Mouse (Mus musculus) heart, embryonic 12.5 days (tissue): Measurements from ENCODE around the gene Pex5l. TPM values are rescaled to one million over a fixed set of nuclear protein-coding genes. Genes with fewer than 3 reads are reported as not detected.

Experiments
- ATAC-seq: fragments of 200-750 bp; cut with Nextera tagmentation; 2 replicates; pipeline ENCODE4 v1.8.0; 2017; ENCODE audit warnings: moderate TSS enrichment, moderate library complexity; ENCODE audit not compliant: insufficient number of reproducible peaks, low FRiP score
- H3K27ac ChIP-seq: fragments of 300-500 bp; sonication (generic); 2 replicates; pipeline ENCODE4 v1.5.1; 2016; ENCODE audit warnings: mild to moderate bottlenecking, moderate library complexity; ENCODE audit not compliant: poor library complexity, severe bottlenecking
- H3K27me3 ChIP-seq: fragments of 300-500 bp; sonication (generic); replicated peaks from 2 replicates; pipeline ENCODE4 v1.6.1; 2016; ENCODE audit warnings: mild to moderate bottlenecking, moderate library complexity
- H3K36me3 ChIP-seq: fragments of 300-500 bp; sonication (generic); 2 replicates; pipeline ENCODE4 v1.6.1; 2016; ENCODE audit warnings: mild to moderate bottlenecking, moderate library complexity
- H3K4me1 ChIP-seq: fragments of 300-500 bp; sonication (generic); replicated peaks from 2 replicates; pipeline ENCODE4 v1.6.1; 2016; ENCODE audit warnings: mild to moderate bottlenecking
- H3K4me2 ChIP-seq: fragments of 300-500 bp; sonication (generic); 2 replicates; pipeline ENCODE4 v1.6.1; 2016; ENCODE audit warnings: mild to moderate bottlenecking, moderate library complexity
- H3K4me3 ChIP-seq: fragments of 300-500 bp; sonication (generic); 2 replicates; pipeline ENCODE4 v1.5.1; 2016; ENCODE audit warnings: mild to moderate bottlenecking
- H3K9ac ChIP-seq: fragments of 300-500 bp; sonication (generic); 2 replicates; pipeline ENCODE4 v1.6.1; 2016; ENCODE audit warnings: mild to moderate bottlenecking, moderate library complexity
- H3K9me3 ChIP-seq: fragments of 300-500 bp; sonication (generic); replicated peaks from 2 replicates; pipeline ENCODE4 v1.6.1; 2016; ENCODE audit warnings: mild to moderate bottlenecking, moderate library complexity
- whole genome bisulfite sequencing: fragments of 180-500 bp; shearing (Covaris S2); methylation state at CpG from one replicate; pipeline ENCODE4 v1.1.7; 2016; 5-methylcytosine and 5-hydroxymethylcytosine counted together
- polyA plus RNA-seq: library from polyadenylated mRNA; unstranded; fragments of >200 nt; fragmentation: Nextera tagmentation; extraction: Ambion mirVana; gene quantifications from 2 replicates; pipeline ENCODE4 v1.2.1, GENCODE M21; 2016

Gene Pex5l
- 0.10 TPM in 1 of 2 replicates, not detected in the other for polyA plus RNA-seq

- under 1% methylated on average over 81 of the region's 88 CpGs for WGBS
- Histone ChIP-seq H3K27ac (no peak within 1 kb of the TSS), H3K36me3 (no peaks in the 10 kb centered on the region), H3K27me3 (peaks cover 35% of the 10 kb centered on the region), H3K9ac (peak within 1 kb of the TSS; percentile 52), H3K4me3 (peak within 1 kb of the TSS; percentile 68), H3K9me3 (no peaks in the 10 kb centered on the region), H3K4me1 (peaks cover 7% of the 10 kb centered on the region; the same call in 1 of the 2 replicates), H3K4me2 (peak within 1 kb of the TSS; percentile 83)
- ATAC-seq: peak; percentile 86
Measured at GRCm38 (mm10) chr3:33142901-33143461, at the start of gene Pex5l. Gene Pex5l (minus strand): TSS chr3:33143247.

- no peak for ATAC-seq
- no peaks in the 10 kb centered on the region for H3K36me3 ChIP-seq
- H3K9me3 ChIP-seq: no peaks in the 10 kb centered on the region
- no peak overlapping the region for H3K9ac ChIP-seq
- 59% methylated on average over 3 of the region's 3 CpGs for WGBS
- no peaks in the 10 kb centered on the region for H3K4me1 ChIP-seq
- H3K27ac ChIP-seq: no peak overlapping the region
- no peaks in the 10 kb centered on the region for H3K27me3 ChIP-seq
- no peak overlapping the region for H3K4me2 ChIP-seq
- H3K4me3 ChIP-seq: no peak overlapping the region
Measured at GRCm38 (mm10) chr3:33165186-33165585, 22.1 kb upstream of the Pex5l start.

- H3K4me1 ChIP-seq: no peaks in the 10 kb centered on the region
- no peak overlapping the region for H3K27ac ChIP-seq
- H3K27me3 ChIP-seq: no peaks in the 10 kb centered on the region
- no peaks in the 10 kb centered on the region for H3K36me3 ChIP-seq
- no peak overlapping the region for H3K4me2 ChIP-seq
- H3K9ac ChIP-seq: no peak overlapping the region
- no peak for ATAC-seq
- no peaks in the 10 kb centered on the region for H3K9me3 ChIP-seq
- no peak overlapping the region for H3K4me3 ChIP-seq
Measured at GRCm38 (mm10) chr3:33163821-33164220, 20.8 kb upstream of the Pex5l start.

DNA sequence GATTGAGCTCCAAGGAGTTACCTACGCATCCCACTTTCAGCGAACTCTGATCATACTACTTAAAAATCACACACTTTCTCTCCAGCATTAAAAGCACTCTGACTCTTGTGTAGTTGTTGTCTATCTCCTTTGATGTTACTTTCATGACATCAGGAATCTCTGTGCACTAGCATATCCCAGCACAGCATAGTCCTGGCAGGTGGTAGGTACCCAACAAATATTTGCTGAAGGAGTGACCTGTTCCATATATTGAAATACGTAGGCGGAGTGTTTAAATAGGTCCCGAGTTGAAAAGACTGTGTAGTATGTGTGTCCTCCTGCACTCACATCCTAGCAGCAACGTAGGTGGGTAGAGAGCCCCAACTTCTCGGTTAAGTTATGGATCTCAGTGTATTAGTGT lies 545 bp upstream of the Pex5l start:
- ATAC-seq: no peak
- 73% methylated on average over 7 of the region's 7 CpGs for WGBS
- Histone ChIP-seq H3K27me3 (peaks cover 35% of the 10 kb centered on the region), H3K9me3 (no peaks in the 10 kb centered on the region), H3K4me3 (peak overlapping the region; percentile 68), H3K4me2 (peak overlapping the region; percentile 83), H3K27ac (no peak overlapping the region), H3K4me1 (peaks cover 7% of the 10 kb centered on the region; the same call in 1 of the 2 replicates), H3K36me3 (no peaks in the 10 kb centered on the region), H3K9ac (no peak overlapping the region)

DNA sequence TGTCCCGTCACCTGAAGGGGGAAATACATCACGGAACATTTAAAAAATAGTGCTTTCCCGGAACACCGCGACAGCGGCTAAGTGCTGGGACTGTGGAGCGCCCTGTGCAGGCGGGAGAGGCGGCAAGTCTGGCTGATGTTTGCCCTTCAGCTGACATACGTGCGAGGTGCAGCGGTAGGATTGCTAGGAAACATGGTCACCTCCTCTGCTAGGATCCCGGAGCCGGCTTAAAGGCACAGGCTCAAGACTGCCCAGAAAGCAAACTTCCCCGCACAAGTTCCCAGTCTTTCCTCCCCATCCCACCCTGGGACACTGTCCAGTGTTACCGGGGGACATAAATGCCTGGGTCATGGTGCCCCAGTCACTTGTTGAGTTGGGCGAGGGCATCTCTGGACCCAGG lies 649 bp downstream of the Pex5l start:
- H3K4me1 ChIP-seq: peaks cover 7% of the 10 kb centered on the region; the same call in 1 of the 2 replicates
- peak overlapping the region; percentile 68 for H3K4me3 ChIP-seq
- H3K36me3 ChIP-seq: no peaks in the 10 kb centered on the region
- H3K27me3 ChIP-seq: peaks cover 35% of the 10 kb centered on the region
- no peak overlapping the region for H3K27ac ChIP-seq
- ATAC-seq: peak; percentile 53
- no peaks in the 10 kb centered on the region for H3K9me3 ChIP-seq
- H3K9ac ChIP-seq: peak overlapping the region; percentile 52
- H3K4me2 ChIP-seq: peak overlapping the region; percentile 83
- under 1% methylated on average over 17 of the region's 17 CpGs for WGBS

DNA sequence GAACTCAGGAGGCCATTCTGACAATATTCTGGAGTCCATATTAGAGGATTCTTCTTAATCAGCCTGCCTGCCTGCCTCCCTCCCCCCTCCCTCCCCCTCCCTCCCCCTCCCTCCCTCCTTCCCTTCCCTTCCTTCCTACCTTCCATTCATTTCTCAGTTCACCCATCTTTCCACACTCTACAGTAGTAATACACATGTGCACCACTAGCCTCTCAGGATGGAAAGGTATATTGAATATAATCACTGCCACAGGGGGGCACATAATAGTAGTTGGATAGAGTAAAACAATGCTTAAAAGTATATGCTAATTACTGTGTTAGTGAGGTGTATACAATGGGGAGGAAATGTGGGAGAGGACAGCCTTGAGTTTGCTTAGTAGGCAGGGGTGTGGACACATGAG lies 13.1 kb downstream of the Pex5l start:
- no peak overlapping the region for H3K27ac ChIP-seq
- ATAC-seq: no peak

GRCm38 (mm10) chr3:33124796-33125195 lies 18.3 kb downstream of the Pex5l start:
- Histone ChIP-seq H3K4me1 (no peaks in the 10 kb centered on the region), H3K9ac (no peak overlapping the region), H3K36me3 (no peaks in the 10 kb centered on the region), H3K27me3 (no peaks in the 10 kb centered on the region), H3K9me3 (no peaks in the 10 kb centered on the region), H3K4me2 (no peak overlapping the region), H3K4me3 (no peak overlapping the region), H3K27ac (no peak overlapping the region)
- no peak for ATAC-seq
- WGBS: 85% methylated on average over 5 of the region's 5 CpGs

More for the DNA sequence above, 13.1 kb downstream of the Pex5l start:
- Histone ChIP-seq H3K4me2 (no peak overlapping the region), H3K9ac (no peak overlapping the region), H3K9me3 (no peaks in the 10 kb centered on the region), H3K4me1 (no peaks in the 10 kb centered on the region), H3K4me3 (no peak overlapping the region), H3K27me3 (no peaks in the 10 kb centered on the region), H3K36me3 (no peaks in the 10 kb centered on the region)

- 87% methylated on average over 2 of the region's 2 CpGs for WGBS
- Histone ChIP-seq H3K4me2 (no peak overlapping the region), H3K4me3 (no peak overlapping the region), H3K4me1 (no peaks in the 10 kb centered on the region), H3K27me3 (no peaks in the 10 kb centered on the region), H3K27ac (no peak overlapping the region), H3K9ac (no peak overlapping the region), H3K36me3 (no peaks in the 10 kb centered on the region), H3K9me3 (no peaks in the 10 kb centered on the region)
- no peak for ATAC-seq
Measured at GRCm38 (mm10) chr3:33105785-33106184, 37.3 kb downstream of the Pex5l start.

DNA sequence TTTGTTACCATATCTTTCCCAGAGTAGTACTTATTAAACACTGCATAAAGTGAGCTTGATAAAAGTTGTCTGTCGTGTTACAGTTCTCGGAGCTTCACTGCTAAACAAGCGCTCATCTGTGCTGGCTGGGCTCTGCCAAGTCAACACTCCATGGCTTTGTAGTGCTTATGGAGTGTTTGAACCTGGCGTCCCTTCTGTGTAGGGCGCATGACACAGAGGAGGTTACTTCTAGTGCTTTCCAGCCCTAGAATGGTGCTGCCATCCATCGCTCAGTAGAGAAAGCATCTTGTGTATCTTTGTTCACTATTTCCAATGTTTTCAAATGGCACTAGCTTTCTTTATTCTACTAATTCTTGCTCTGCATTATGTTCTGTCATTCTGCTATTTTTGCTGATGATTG lies 39.5 kb downstream of the Pex5l start:
- Histone ChIP-seq H3K4me2 (no peak overlapping the region), H3K27me3 (no peaks in the 10 kb centered on the region)
- ATAC-seq: no peak

GRCm38 (mm10) chr3:33098550-33099295 lies 44.3 kb downstream of the Pex5l start:
- Histone ChIP-seq H3K27ac (no peak overlapping the region), H3K36me3 (no peaks in the 10 kb centered on the region), H3K4me1 (no peaks in the 10 kb centered on the region), H3K4me2 (no peak overlapping the region), H3K27me3 (no peaks in the 10 kb centered on the region), H3K4me3 (no peak overlapping the region), H3K9me3 (no peaks in the 10 kb centered on the region), H3K9ac (no peak overlapping the region)
- ATAC-seq: no peak
- 60% methylated on average over 9 of the region's 9 CpGs for WGBS

More for the DNA sequence above, 39.5 kb downstream of the Pex5l start:
- 87% methylated on average over 6 of the region's 6 CpGs for WGBS
- H3K4me1 ChIP-seq: no peaks in the 10 kb centered on the region
- no peak overlapping the region for H3K4me3 ChIP-seq
- H3K27ac ChIP-seq: no peak overlapping the region
- H3K9me3 ChIP-seq: no peaks in the 10 kb centered on the region
- no peaks in the 10 kb centered on the region for H3K36me3 ChIP-seq
- no peak overlapping the region for H3K9ac ChIP-seq

- no peak overlapping the region for H3K4me3 ChIP-seq
- H3K27me3 ChIP-seq: no peaks in the 10 kb centered on the region
- H3K4me2 ChIP-seq: no peak overlapping the region
- H3K36me3 ChIP-seq: no peaks in the 10 kb centered on the region
- no peak for ATAC-seq
- H3K27ac ChIP-seq: no peak overlapping the region
- H3K9me3 ChIP-seq: no peaks in the 10 kb centered on the region
- no peak overlapping the region for H3K9ac ChIP-seq
- no peaks in the 10 kb centered on the region for H3K4me1 ChIP-seq
- 65% methylated on average over 6 of the region's 6 CpGs for WGBS
Measured at GRCm38 (mm10) chr3:33093646-33094045, 49.4 kb downstream of the Pex5l start.
